Mouse (Mus musculus): ENCODE data around the gene F8. TPM values are rescaled to one million over a fixed set of nuclear protein-coding genes. Genes with fewer than 3 reads are reported as not detected.

The F8 gene
- total and polyA plus RNA-seq, 3 experiments: 0.76 to 2.6 (median 1.6) TPM

GRCm38 (mm10) chrX:75126893-75127292 is 255.5 kb downstream of the F8 start:
- no peak overlapping the region for H3K4me3 ChIP-seq (replicated peaks in 1 of 3; ENCODE audit: low read depth in 2 of 3, low read length in 2 of 3, poor library complexity in 1 of 3)
- H3K79me2 ChIP-seq (replicated peaks; ENCODE audit: control insufficient read depth, extremely low read depth, insufficient read depth, poor library complexity, severe bottlenecking): 0 out of 2 replicates have a peak, but pooled peaks cover 3% of the 10 kb centered on the region
- TF ChIP-seq CHD1 (IDR thresholded peaks at IDR 0.05; ENCODE audit: low read depth, low read length) (no peak), EP300 (IDR thresholded peaks at IDR 0.05; ENCODE audit: low read length) (0 out of 2 replicates have a peak, but pooled peaks have one; percentile 20)
- dilution Hi-C loops (cut with MboI; ENCODE audit: extremely low pct_ligation_motif_present, extremely low pct_unique_long_range_greater_than_20kb, low sequenced_read_pairs): no loop called here
- no peak overlapping the region for H3K4me2 ChIP-seq (ENCODE audit: insufficient read depth, low read depth, poor library complexity, severe bottlenecking)
- no peak for DNase-seq (ENCODE audit: extremely low read depth)
- H3K9ac ChIP-seq (ENCODE audit: insufficient read depth, low read depth): no peak overlapping the region
- H3K4me1 ChIP-seq (ENCODE audit: control insufficient read depth in 1 of 2, insufficient read depth in 2 of 2): peaks cover 0 to 10% of the 10 kb centered on the region in 2 experiments; a peak in 2 of 4 replicates
- no peak overlapping the region for H3K27ac ChIP-seq (ENCODE audit: insufficient read depth, low read depth)
- H3K36me3 ChIP-seq (replicated peaks in 1 of 2; ENCODE audit: control insufficient read depth in 1 of 2, insufficient read depth in 1 of 2, low read length in 1 of 2): peaks cover 0 to 7% of the 10 kb centered on the region in 2 experiments
- H3K27me3 ChIP-seq (replicated peaks): no peaks in the 10 kb centered on the region
- no peaks in the 10 kb centered on the region for H3K9me3 ChIP-seq (replicated peaks; ENCODE audit: low read length)
- in situ Hi-C loops (cut with MboI; ENCODE audit: low pct_ligation_motif_present, low pct_unique_long_range_greater_than_20kb, low sequenced_read_pairs): no loop called here

GRCm38 (mm10) chrX:75125606-75126005 is 256.8 kb downstream of the F8 start:
- no peak for DNase-seq (ENCODE audit: extremely low read depth)
- no peaks in the 10 kb centered on the region for H3K9me3 ChIP-seq (replicated peaks; ENCODE audit: low read length)
- no peak overlapping the region for H3K27ac ChIP-seq (ENCODE audit: insufficient read depth, low read depth)
- peaks cover 0 to 8% of the 10 kb centered on the region in 2 experiments; a peak in 1 of 4 replicates for H3K4me1 ChIP-seq (ENCODE audit: control insufficient read depth in 1 of 2, insufficient read depth in 2 of 2)
- peaks cover 0 to 10% of the 10 kb centered on the region in 2 experiments for H3K36me3 ChIP-seq (replicated peaks in 1 of 2; ENCODE audit: control insufficient read depth in 1 of 2, insufficient read depth in 1 of 2, low read length in 1 of 2)
- in situ Hi-C loops (cut with MboI; ENCODE audit: low pct_ligation_motif_present, low pct_unique_long_range_greater_than_20kb, low sequenced_read_pairs) (no loop called here), dilution Hi-C loops (cut with MboI; ENCODE audit: extremely low pct_ligation_motif_present, extremely low pct_unique_long_range_greater_than_20kb, low sequenced_read_pairs) (no loop called here)
- H3K79me2 ChIP-seq (replicated peaks; ENCODE audit: control insufficient read depth, extremely low read depth, insufficient read depth, poor library complexity, severe bottlenecking): 0 out of 2 replicates have a peak, but pooled peaks cover 3% of the 10 kb centered on the region
- H3K27me3 ChIP-seq (replicated peaks): no peaks in the 10 kb centered on the region
- H3K4me3 ChIP-seq (replicated peaks in 1 of 3; ENCODE audit: low read depth in 2 of 3, low read length in 2 of 3, poor library complexity in 1 of 3): no peak overlapping the region
- no peak overlapping the region for H3K4me2 ChIP-seq (ENCODE audit: insufficient read depth, low read depth, poor library complexity, severe bottlenecking)
- no peak for TF ChIP-seq POLR2AphosphoS2 (IDR thresholded peaks at IDR 0.05; ENCODE audit: low read depth, low read length)
- no peak for TF ChIP-seq IRF4 (IDR thresholded peaks at IDR 0.05; ENCODE audit: low read depth, low read length)
- no peak for TF ChIP-seq TBP (conservative IDR thresholded peaks at IDR 0.05; ENCODE audit: low read depth, low read length)
- TF ChIP-seq ZMIZ1 (IDR thresholded peaks at IDR 0.05; ENCODE audit: low read depth, low read length): no peak
- no peak for TF ChIP-seq GABPA (IDR thresholded peaks at IDR 0.05; ENCODE audit: insufficient replicate concordance, low read depth, low read length)
- no peak for TF ChIP-seq SIN3A (IDR thresholded peaks at IDR 0.05; ENCODE audit: low read length)
- no peak for TF ChIP-seq TCF12 (IDR thresholded peaks at IDR 0.05; ENCODE audit: low read depth, low read length)
- TF ChIP-seq SMC3 (IDR thresholded peaks at IDR 0.05; ENCODE audit: low read depth, low read length): no peak
- TF ChIP-seq HCFC1 (IDR thresholded peaks at IDR 0.05; ENCODE audit: low read depth, low read length): no peak
- TF ChIP-seq ZNF384 (IDR thresholded peaks at IDR 0.05; ENCODE audit: low read depth, low read length): no peak
- no peak for TF ChIP-seq MAFK (IDR thresholded peaks at IDR 0.05; ENCODE audit: insufficient replicate concordance, low read length)
- TF ChIP-seq MAZ (IDR thresholded peaks at IDR 0.05; ENCODE audit: low read depth, low read length): no peak
- TF ChIP-seq CHD1 (IDR thresholded peaks at IDR 0.05; ENCODE audit: low read depth, low read length): no peak
- no peak for TF ChIP-seq POLR2A (IDR thresholded peaks at IDR 0.05; ENCODE audit: low read depth, low read length)
- no peak for TF ChIP-seq MEF2A (IDR thresholded peaks at IDR 0.05; ENCODE audit: borderline replicate concordance, low read depth, low read length)
- TF ChIP-seq MAX (IDR thresholded peaks at IDR 0.05; ENCODE audit: low read length): no peak
- TF ChIP-seq RCOR1 (conservative IDR thresholded peaks at IDR 0.05; ENCODE audit: low read depth, low read length): no peak
- H3K9ac ChIP-seq (ENCODE audit: insufficient read depth, low read depth): no peak overlapping the region

Other genes starting within 250 kb of the F8 start
- gene Smim9, start 218.8 kb downstream of the F8 start, total RNA-seq (2012; rRNA removed): not detected in 2 replicates
- gene Smim9, start 218.8 kb downstream of the F8 start, total RNA-seq (2014; rRNA removed): not detected in 2 replicates
- gene Smim9, start 218.8 kb downstream of the F8 start, polyA plus RNA-seq (2012; ENCODE audit: insufficient read length, low read depth): not detected in 2 replicates
- gene Fundc2, start 216 bp downstream of the F8 start, total RNA-seq (2012; rRNA removed): 13.3 and 14.5 TPM in 2 replicates
- gene Fundc2, start 216 bp downstream of the F8 start, total RNA-seq (2014; rRNA removed): 27.4 and 30.0 TPM in 2 replicates
- 42.9 and 45.9 TPM in 2 replicates for gene Fundc2, start 216 bp downstream of the F8 start, polyA plus RNA-seq (2012; ENCODE audit: insufficient read length, low read depth)
- 4.5 and 5.4 TPM in 2 replicates for gene Cmc4, start 34.0 kb upstream of the F8 start, total RNA-seq (2012; rRNA removed)
- gene Cmc4, start 34.0 kb upstream of the F8 start, total RNA-seq (2014; rRNA removed): 11.2 and 11.9 TPM in 2 replicates
- 8.2 and 8.8 TPM in 2 replicates for gene Cmc4, start 34.0 kb upstream of the F8 start, polyA plus RNA-seq (2012; ENCODE audit: insufficient read length, low read depth)
- 4.5 and 4.6 TPM in 2 replicates for gene Mtcp1, start 34.0 kb upstream of the F8 start, total RNA-seq (2012; rRNA removed)
- gene Mtcp1, start 34.0 kb upstream of the F8 start, total RNA-seq (2014; rRNA removed): 6.7 and 8.8 TPM in 2 replicates
- gene Mtcp1, start 34.0 kb upstream of the F8 start, polyA plus RNA-seq (2012; ENCODE audit: insufficient read length, low read depth): 7.3 and 7.4 TPM in 2 replicates
- 22.9 and 26.0 TPM in 2 replicates for gene Brcc3, start 34.0 kb upstream of the F8 start, total RNA-seq (2012; rRNA removed)
- gene Brcc3, start 34.0 kb upstream of the F8 start, total RNA-seq (2014; rRNA removed): 45.5 and 45.9 TPM in 2 replicates
- 68.0 and 68.2 TPM in 2 replicates for gene Brcc3, start 34.0 kb upstream of the F8 start, polyA plus RNA-seq (2012; ENCODE audit: insufficient read length, low read depth)
- 61.9 and 74.5 TPM in 2 replicates for gene Vbp1, start 131.7 kb upstream of the F8 start, total RNA-seq (2012; rRNA removed)
- gene Vbp1, start 131.7 kb upstream of the F8 start, total RNA-seq (2014; rRNA removed): 244 and 293 TPM in 2 replicates
- 94.9 and 101 TPM in 2 replicates for gene Vbp1, start 131.7 kb upstream of the F8 start, polyA plus RNA-seq (2012; ENCODE audit: insufficient read length, low read depth)
- gene Rab39b, start 195.6 kb upstream of the F8 start, total RNA-seq (2012; rRNA removed): not detected in 2 replicates
- gene Rab39b, start 195.6 kb upstream of the F8 start, total RNA-seq (2014; rRNA removed): not detected in 2 replicates
- not detected in 2 replicates for gene Rab39b, start 195.6 kb upstream of the F8 start, polyA plus RNA-seq (2012; ENCODE audit: insufficient read length, low read depth)